Mouse (Mus musculus) lung, adult 2 months (tissue): ENCODE data around the gene AW551984. TPM values are rescaled to one million over a fixed set of nuclear protein-coding genes. Genes with fewer than 3 reads are reported as not detected.

Experiments
- DNase-seq: peaks from one replicate; pipeline ENCODE4 v3.0.0; 2022
- H3K4me1 ChIP-seq: fragments of 200-500 bp; 2 replicates; pipeline ENCODE4 v1.6.1; 2011; ENCODE audit warnings: low read length; ENCODE audit not compliant: control insufficient read depth, insufficient read depth
- H3K4me3 ChIP-seq: fragments of 200-500 bp; replicated peaks from 2 replicates; pipeline ENCODE3; 2011; ENCODE audit warnings: low read depth, mild to moderate bottlenecking, control low read depth, low read length; ENCODE audit errors: extremely low read depth
- CTCF ChIP-seq: fragments of 200-500 bp; IDR thresholded peaks from 2 replicates; pipeline ENCODE4 v1.5.1; 2011; ENCODE audit warnings: mild to moderate bottlenecking, low read length, control low read depth; ENCODE audit not compliant: insufficient read depth
- POLR2A ChIP-seq: fragments of 200-500 bp; IDR thresholded peaks from 2 replicates; pipeline ENCODE4 v1.6.1; 2011; ENCODE audit warnings: low read depth, mild to moderate bottlenecking, control low read depth, low read length, borderline replicate concordance; ENCODE audit errors: extremely low read depth
- WGBS: fragments of 180-500 bp; shearing (Covaris S2); methylation state at CpG from one replicate; pipeline ENCODE4 v1.1.7; 2018; 5-methylcytosine and 5-hydroxymethylcytosine counted together
- polyA plus RNA-seq: library from polyadenylated mRNA; depleted of rRNA; stranded (reverse); fragments of >200 nt; gene quantifications from 2 replicates; pipeline ENCODE4 v1.2.3, GENCODE M21; 2012; rRNA removed

The AW551984 gene
- polyA plus RNA-seq, 1 experiment: 0.56 TPM

DNA sequence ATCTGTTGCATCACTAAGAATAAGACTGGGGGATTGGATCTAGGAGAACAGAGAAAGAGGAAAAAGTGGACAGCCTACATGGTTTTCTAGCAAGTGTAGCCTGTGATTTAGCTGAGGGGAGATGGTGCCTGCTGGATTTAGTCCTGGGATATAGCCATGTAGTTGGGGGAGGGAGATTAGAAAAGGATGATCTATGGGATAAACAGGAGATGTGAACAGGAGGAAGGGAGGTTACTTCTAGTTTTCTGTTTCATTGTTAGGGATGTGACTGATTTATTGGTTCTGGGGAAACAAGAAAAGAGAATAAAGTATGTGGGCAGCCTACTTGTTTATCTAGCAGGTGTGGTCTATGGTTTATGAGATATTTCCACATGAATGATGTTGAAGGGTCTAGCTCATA is 4.3 kb upstream of the AW551984 start:
- DNase-seq: no peak
- Histone ChIP-seq H3K4me1 (no peaks in the 10 kb centered on the region), H3K4me3 (no peak overlapping the region)
- TF ChIP-seq POLR2A (no peak), CTCF (no peak)

GRCm38 (mm10) chr9:39603333-39603845 is 814 bp downstream of the AW551984 start:
- WGBS: 2% methylated on average over 9 of the region's 9 CpGs
- TF ChIP-seq CTCF (no peak), POLR2A (no peak)
- Histone ChIP-seq H3K4me3 (no peak overlapping the region), H3K4me1 (no peaks in the 10 kb centered on the region)
- no peak for DNase-seq

GRCm38 (mm10) chr9:39602536-39603332 is 1.5 kb downstream of the AW551984 start:
- no peak for DNase-seq
- Histone ChIP-seq H3K4me3 (no peak overlapping the region), H3K4me1 (no peaks in the 10 kb centered on the region)
- no peak for TF ChIP-seq POLR2A
- TF ChIP-seq CTCF: no peak
- WGBS: 3% methylated on average over 19 of the region's 19 CpGs

- 74% methylated on average over 5 of the region's 5 CpGs for WGBS
- TF ChIP-seq CTCF (no peak), POLR2A (no peak)
- Histone ChIP-seq H3K4me3 (no peak overlapping the region), H3K4me1 (no peaks in the 10 kb centered on the region)
- no peak for DNase-seq
Measured at GRCm38 (mm10) chr9:39577050-39577449, 27.2 kb downstream of the AW551984 start.

DNA sequence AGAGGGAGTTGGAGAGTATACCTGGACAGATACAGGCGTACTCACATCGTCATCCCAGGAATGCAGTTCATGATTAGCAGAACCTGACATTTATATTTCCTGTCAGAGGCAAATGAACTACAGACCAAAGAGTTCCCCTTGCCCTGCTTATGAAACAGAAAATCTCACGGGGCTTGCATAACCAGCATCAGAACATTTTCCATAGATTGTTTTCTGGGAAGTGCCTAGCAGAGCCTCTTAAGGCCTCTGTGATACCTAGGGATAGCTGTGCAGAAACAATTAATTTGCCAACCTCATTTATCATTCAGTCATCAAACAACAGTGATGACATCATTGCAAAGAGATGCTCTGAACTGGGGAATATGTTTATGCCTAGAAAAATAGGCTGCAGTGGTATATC is 28.7 kb downstream of the AW551984 start, which contains the start of gene Olfr959:
TSS of gene Olfr959 (minus strand) at position 101 of the 400 bp plus-strand sequence.
- WGBS: 76% methylated on average over 3 of the region's 3 CpGs
- H3K4me3 ChIP-seq: no peak within 1 kb of the TSS
- no peak for DNase-seq

DNA sequence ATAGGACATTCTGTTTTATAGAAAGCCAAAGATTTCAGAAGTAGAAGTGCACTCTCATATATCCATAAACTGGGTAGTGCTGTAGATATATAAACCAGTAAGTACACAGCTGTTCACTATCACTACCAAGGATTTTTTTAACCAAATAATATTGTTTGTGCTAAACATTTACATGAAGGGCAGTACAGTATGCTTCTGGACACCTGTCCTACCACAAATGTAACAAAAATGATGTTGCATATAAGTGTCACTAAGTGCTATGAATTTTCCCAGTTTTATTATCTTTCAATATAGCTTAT is 45.9 kb downstream of the AW551984 start:
- TF ChIP-seq POLR2A (no peak), CTCF (no peak)
- H3K4me3 ChIP-seq: no peak overlapping the region
- DNase-seq: no peak
- H3K4me1 ChIP-seq: no peaks in the 10 kb centered on the region

More for the DNA sequence above, 28.7 kb downstream of the AW551984 start, which contains the start of gene Olfr959:
- TF ChIP-seq POLR2A (no peak), CTCF (no peak)
- no peaks in the 10 kb centered on the region for H3K4me1 ChIP-seq

DNA sequence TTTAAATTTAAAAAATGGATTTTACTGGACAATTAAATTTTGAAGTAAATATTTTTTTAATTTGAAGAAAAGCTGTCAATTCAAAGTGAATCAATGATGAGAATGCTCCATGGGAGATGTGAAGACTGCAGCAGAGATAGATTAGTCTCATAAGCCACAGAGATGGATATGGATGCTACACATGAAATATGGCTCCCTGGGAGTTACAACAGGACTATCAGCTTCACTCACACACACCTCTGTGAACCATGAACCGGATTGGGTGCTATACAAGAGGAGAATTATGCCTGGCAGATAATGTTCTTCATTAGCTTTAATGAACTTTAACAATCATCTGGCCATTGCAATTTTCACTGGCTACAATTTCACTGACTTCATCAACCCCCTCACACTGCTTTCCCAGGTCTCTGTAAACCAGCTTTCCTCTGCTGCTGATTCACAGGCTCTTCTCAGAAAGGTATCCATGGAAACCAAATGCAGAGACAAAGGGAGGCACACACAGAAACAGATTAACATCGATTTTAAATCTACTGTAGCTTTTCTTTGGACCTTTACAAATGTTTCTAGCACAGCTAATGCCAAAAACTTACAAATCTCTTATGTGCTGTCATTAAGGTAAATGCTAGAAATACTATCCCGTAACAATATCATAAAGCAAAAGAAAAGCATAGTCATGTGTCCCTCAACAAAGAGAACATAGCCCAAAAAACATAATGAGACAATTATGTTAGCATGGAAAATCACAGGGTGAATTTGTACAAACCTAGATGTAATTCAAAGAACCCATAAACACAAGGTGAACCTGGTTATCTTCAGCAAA is 46.5 kb downstream of the AW551984 start:
- no peak for DNase-seq
- TF ChIP-seq POLR2A: no peak
- TF ChIP-seq CTCF: no peak
- WGBS: 57% methylated on average over 3 of the region's 3 CpGs
- Histone ChIP-seq H3K4me1 (no peaks in the 10 kb centered on the region), H3K4me3 (no peak overlapping the region)

- no peak within 1 kb of the TSS for H3K4me3 ChIP-seq
- DNase-seq: no peak
- no peaks in the 10 kb centered on the region for H3K4me1 ChIP-seq
- TF ChIP-seq CTCF (no peak), POLR2A (no peak)
- WGBS: 55% methylated on average over 2 of the region's 2 CpGs
Measured at GRCm38 (mm10) chr9:39553946-39554345, 50.3 kb downstream of the AW551984 start, which contains the start of gene Olfr958. Olfr958 (minus strand) TSS chr9:39554054.

- DNase-seq: no peak
- no peak overlapping the region for H3K4me3 ChIP-seq
- no peaks in the 10 kb centered on the region for H3K4me1 ChIP-seq
- 65% methylated on average over 5 of the region's 5 CpGs for whole genome bisulfite sequencing
- TF ChIP-seq POLR2A: no peak
- no peak for TF ChIP-seq CTCF
Measured at GRCm38 (mm10) chr9:39550806-39551205, 53.4 kb downstream of the AW551984 start.

Other genes with a start within 250 kb of the AW551984 start
- gene Olfr951, start 217.0 kb downstream of the AW551984 start, polyA plus RNA-seq: not detected in 2 replicates
- gene Olfr952, start 177.3 kb downstream of the AW551984 start, polyA plus RNA-seq: not detected in 2 replicates
- not detected in 2 replicates for gene Olfr954, start 147.7 kb downstream of the AW551984 start, polyA plus RNA-seq
- not detected in 2 replicates for gene Olfr955, start 132.5 kb downstream of the AW551984 start, polyA plus RNA-seq
- gene Olfr44, start 110.4 kb downstream of the AW551984 start, polyA plus RNA-seq: not detected in 2 replicates
- gene Olfr957, start 88.6 kb downstream of the AW551984 start, polyA plus RNA-seq: not detected in 2 replicates
- not detected in 2 replicates for gene Olfr958, start 50.3 kb downstream of the AW551984 start, polyA plus RNA-seq
- gene Olfr959, start 28.8 kb downstream of the AW551984 start, polyA plus RNA-seq: not detected in 2 replicates
- not detected in 2 replicates for gene Olfr148, start 6.3 kb upstream of the AW551984 start, polyA plus RNA-seq
- not detected in 2 replicates for gene Olfr960, start 17.0 kb upstream of the AW551984 start, polyA plus RNA-seq
- not detected in 2 replicates for gene Olfr961, start 40.7 kb upstream of the AW551984 start, polyA plus RNA-seq
- not detected in 2 replicates for gene Olfr963, start 62.8 kb upstream of the AW551984 start, polyA plus RNA-seq
- not detected in 2 replicates for gene Olfr149, start 102.7 kb upstream of the AW551984 start, polyA plus RNA-seq
- gene Olfr965, start 107.0 kb upstream of the AW551984 start, polyA plus RNA-seq: not detected in 2 replicates
- not detected in 2 replicates for gene Olfr150, start 126.6 kb upstream of the AW551984 start, polyA plus RNA-seq
- gene Olfr967, start 141.8 kb upstream of the AW551984 start, polyA plus RNA-seq: not detected in 2 replicates
- gene Olfr968, start 178.8 kb upstream of the AW551984 start, polyA plus RNA-seq: not detected in 2 replicates
- not detected in 2 replicates for gene Olfr969, start 186.5 kb upstream of the AW551984 start, polyA plus RNA-seq
- gene Olfr970, start 204.5 kb upstream of the AW551984 start, polyA plus RNA-seq: not detected in 2 replicates
- not detected in 2 replicates for gene Olfr971, start 232.5 kb upstream of the AW551984 start, polyA plus RNA-seq